Mouse (Mus musculus): Measurements from ENCODE around the gene Rbpms2.

DNA sequence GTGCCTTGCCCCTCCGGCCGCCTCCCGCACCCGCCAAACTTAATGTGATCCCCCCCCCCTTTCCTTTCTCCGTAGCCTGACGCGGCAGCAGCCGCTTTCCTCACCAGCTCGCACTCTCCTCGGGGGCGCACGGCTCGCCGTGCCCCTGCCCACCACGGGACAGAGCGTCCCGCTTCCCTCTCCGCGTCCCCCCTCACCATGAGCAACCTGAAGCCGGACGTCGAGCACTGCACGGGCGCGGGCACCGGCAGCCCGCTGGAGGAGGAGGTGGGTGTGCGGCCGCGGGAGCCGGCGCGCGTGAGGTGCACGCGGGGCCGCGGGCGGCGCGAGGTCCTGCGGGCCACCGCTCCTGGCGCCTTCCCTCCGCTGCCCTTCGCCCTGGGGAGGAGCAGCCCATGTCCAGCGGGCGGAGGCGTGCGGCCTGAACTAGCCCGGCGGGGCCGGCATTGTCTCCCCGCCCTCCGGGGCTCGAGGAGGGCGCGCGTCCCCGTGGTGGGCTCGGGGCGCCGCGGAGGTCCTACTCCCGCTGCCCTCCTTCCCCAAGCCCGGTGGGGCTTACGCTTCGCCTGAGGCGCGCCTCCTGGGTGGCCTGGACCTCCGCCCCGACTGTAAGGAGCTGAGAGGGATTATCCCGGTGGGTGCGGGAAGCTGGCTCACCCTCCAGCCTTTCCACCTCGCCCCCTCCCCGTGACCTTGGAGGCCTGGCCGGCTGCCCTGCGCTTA is 1.3 kb downstream of the Rbpms2 start:
- no peak for TF ChIP-seq POLR2AphosphoS2 (IDR thresholded peaks at IDR 0.05; ENCODE audit: insufficient read length, low read depth)
- no peak for TF ChIP-seq POLR2A (IDR thresholded peaks at IDR 0.05; ENCODE audit: insufficient read length, low read depth)
- TF ChIP-seq MYOD1 (IDR thresholded peaks at IDR 0.05; ENCODE audit: control insufficient read depth in 1 of 3, insufficient read length in 2 of 3, low read depth in 2 of 3), result peak in 1 of 3 experiments; percentile 35
- TF ChIP-seq TCF3 (IDR thresholded peaks at IDR 0.05; ENCODE audit: insufficient read length, low read depth), result no peak
- no peak for TF ChIP-seq E2F4 (IDR thresholded peaks at IDR 0.05; ENCODE audit: insufficient read depth)
- no peak for TF ChIP-seq USF1 (IDR thresholded peaks at IDR 0.05; ENCODE audit: low read depth)
- no peak for TF ChIP-seq MAX (IDR thresholded peaks at IDR 0.05; ENCODE audit: low read depth)
- no peak for TF ChIP-seq CEBPB (IDR thresholded peaks at IDR 0.05; ENCODE audit: insufficient read depth, poor library complexity, severe bottlenecking)
- no peak for TF ChIP-seq TCF12 (IDR thresholded peaks at IDR 0.05; ENCODE audit: insufficient read depth, poor library complexity, severe bottlenecking)
- TF ChIP-seq REST (IDR thresholded peaks at IDR 0.05; ENCODE audit: insufficient read depth, insufficient read length), result no peak
- TF ChIP-seq MYOG (IDR thresholded peaks at IDR 0.05; ENCODE audit: control insufficient read depth in 1 of 3, insufficient read depth in 1 of 3, insufficient read length in 2 of 3, low read depth in 2 of 3), result no peak
- no peak for TF ChIP-seq SRF (IDR thresholded peaks at IDR 0.05; ENCODE audit: control insufficient read depth, insufficient read length, low read depth)

Measured in myocyte (in vitro differentiated cells).